Mouse (Mus musculus) embryonic facial prominence, embryonic 11.5 days (tissue): ENCODE measurements at regions not wholly inside any gene's neighbourhood (a gene's known extent, or its start where the extent isn't known, plus 50 kb on each side); places are given as distances from the start of the nearest gene placed in this dataset.

Source experiments
- ATAC-seq: fragments of 200-750 bp; cut with Nextera tagmentation; replicated peaks from 2 replicates; pipeline ENCODE4 v1.8.0; 2017; ENCODE audit warnings: low read depth; ENCODE audit not compliant: insufficient number of reproducible peaks, low FRiP score, low TSS enrichment
- DNase-seq: peaks from one replicate; pipeline ENCODE4 v3.0.0-alpha.2; 2015; ENCODE audit warnings: low spot score
- H3K27ac ChIP-seq: fragments of 300-500 bp; sonication (generic); replicated peaks from 2 replicates; pipeline ENCODE4 v1.5.1; 2014; ENCODE audit warnings: mild to moderate bottlenecking, low read depth, low read length, control low read depth
- H3K27me3 ChIP-seq: fragments of 300-500 bp; sonication (generic); 2 replicates; pipeline ENCODE4 v1.6.1; 2014; ENCODE audit warnings: mild to moderate bottlenecking, low read length, moderate library complexity, mixed read lengths; ENCODE audit not compliant: control insufficient read depth, insufficient read depth
- H3K36me3 ChIP-seq: fragments of 300-500 bp; sonication (generic); replicated peaks from 2 replicates; pipeline ENCODE4 v1.6.1; 2014; ENCODE audit warnings: low read depth, mild to moderate bottlenecking, low read length, moderate library complexity, mixed read lengths; ENCODE audit not compliant: control insufficient read depth, insufficient read depth
- H3K4me1 ChIP-seq: fragments of 300-500 bp; sonication (generic); 2 replicates; pipeline ENCODE4 v1.6.1; 2014; ENCODE audit warnings: low read length, mixed read lengths; ENCODE audit not compliant: control insufficient read depth, insufficient read depth
- H3K4me2 ChIP-seq: fragments of 300-500 bp; sonication (generic); 2 replicates; pipeline ENCODE4 v1.6.1; 2014; ENCODE audit warnings: low read depth, mild to moderate bottlenecking, control low read depth, low read length, moderate library complexity
- H3K4me3 ChIP-seq: fragments of 300-500 bp; sonication (generic); 2 replicates; pipeline ENCODE4 v1.5.1; 2014; ENCODE audit warnings: low read depth, low read length, control low read depth
- H3K9ac ChIP-seq: fragments of 300-500 bp; sonication (generic); replicated peaks from 2 replicates; pipeline ENCODE4 v1.6.1; 2014; ENCODE audit warnings: mild to moderate bottlenecking, control low read depth, low read length
- H3K9me3 ChIP-seq: fragments of 300-500 bp; sonication (generic); replicated peaks from 2 replicates; pipeline ENCODE4 v1.6.1; 2016; ENCODE audit warnings: mild to moderate bottlenecking, low read length, inconsistent platforms, mixed read lengths; ENCODE audit not compliant: control insufficient read depth
- WGBS: fragments of 180-500 bp; shearing (Covaris S2); extraction: QIAGEN DNeasy Blood & Tissue Kit; methylation state at CpG from one replicate; pipeline ENCODE4 v1.1.7; 2014; 5-methylcytosine and 5-hydroxymethylcytosine counted together

DNA sequence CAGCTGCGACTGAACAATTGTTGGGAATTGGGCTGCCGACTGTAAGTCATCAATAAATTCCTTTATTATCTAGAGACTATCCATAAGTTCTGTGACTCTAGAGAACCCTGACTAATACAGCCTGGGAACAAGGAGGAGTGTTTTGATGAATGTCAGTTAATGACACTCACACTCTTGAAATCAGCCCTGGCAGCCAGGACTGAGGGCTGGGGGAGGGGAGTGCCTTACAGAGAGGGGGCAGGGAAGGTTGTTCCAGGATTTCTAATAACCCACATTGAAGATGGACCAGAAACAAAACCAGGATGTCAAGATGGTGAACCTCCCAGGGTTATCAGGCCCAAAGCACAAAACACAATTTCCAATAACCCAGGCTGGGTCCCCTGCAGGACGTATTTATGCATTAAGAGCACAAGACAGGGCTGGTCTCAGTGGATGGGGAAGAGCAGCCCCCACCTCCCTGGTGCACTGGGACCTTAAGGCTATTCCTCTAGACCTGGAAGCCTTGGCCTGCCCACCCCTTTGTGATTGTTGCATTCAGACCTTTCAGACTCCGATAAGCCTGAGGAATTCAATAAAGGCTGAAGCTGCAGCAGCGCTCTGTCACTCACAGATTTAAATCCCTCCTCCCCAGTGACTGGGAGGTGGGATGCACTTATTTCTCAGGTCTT, 80.0 kb upstream of the Topaz1 start:
- Histone ChIP-seq H3K9me3 (no peaks in the 10 kb centered on the region), H3K27me3 (no peaks in the 10 kb centered on the region), H3K9ac (no peak overlapping the region), H3K4me2 (no peak overlapping the region), H3K4me1 (no peaks in the 10 kb centered on the region), H3K27ac (no peak overlapping the region), H3K4me3 (no peak overlapping the region), H3K36me3 (no peaks in the 10 kb centered on the region)
- 26% methylated on average over 3 of the region's 5 CpGs for WGBS
- peak; percentile 31 for DNase-seq
- 0 out of 2 replicates have a peak, but pooled peaks have one; percentile 62 for ATAC-seq

DNA sequence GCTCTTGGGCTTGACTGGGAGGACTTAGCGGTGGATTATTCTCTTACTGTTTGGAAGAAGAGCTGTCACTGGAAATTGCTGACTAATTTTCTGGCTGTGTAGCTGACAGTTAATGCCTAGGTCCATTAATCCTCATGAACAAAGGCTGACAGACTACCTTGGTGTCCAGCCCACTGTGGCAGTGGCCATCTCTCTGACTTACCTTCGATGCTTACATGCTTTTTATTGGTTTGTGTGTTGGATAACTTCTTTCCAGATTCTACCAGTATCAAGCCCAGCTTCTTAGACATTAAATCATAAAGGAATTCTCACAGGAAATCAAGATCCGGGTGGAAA, 79.5 kb upstream of the Topaz1 start:
- ATAC-seq, result no peak
- Histone ChIP-seq H3K9ac (no peak overlapping the region), H3K9me3 (no peaks in the 10 kb centered on the region), H3K4me3 (no peak overlapping the region), H3K27me3 (no peaks in the 10 kb centered on the region), H3K27ac (no peak overlapping the region), H3K4me2 (no peak overlapping the region), H3K4me1 (no peaks in the 10 kb centered on the region), H3K36me3 (no peaks in the 10 kb centered on the region)
- WGBS, result 69% methylated on average over 3 of the region's 3 CpGs
- no peak for DNase-seq

- no peaks in the 10 kb centered on the region for H3K4me1 ChIP-seq
- 86% methylated on average over 3 of the region's 3 CpGs for WGBS
- ATAC-seq (no peak), DNase-seq (no peak)
- H3K4me3 ChIP-seq, result no peak overlapping the region
- no peaks in the 10 kb centered on the region for H3K9me3 ChIP-seq
- no peaks in the 10 kb centered on the region for H3K27me3 ChIP-seq
- no peaks in the 10 kb centered on the region for H3K36me3 ChIP-seq
- no peak overlapping the region for H3K27ac ChIP-seq
- no peak overlapping the region for H3K9ac ChIP-seq
- H3K4me2 ChIP-seq, result no peak overlapping the region
Measured at GRCm38 (mm10) chr9:122673777-122674176, 73.4 kb upstream of the Topaz1 start.

DNA sequence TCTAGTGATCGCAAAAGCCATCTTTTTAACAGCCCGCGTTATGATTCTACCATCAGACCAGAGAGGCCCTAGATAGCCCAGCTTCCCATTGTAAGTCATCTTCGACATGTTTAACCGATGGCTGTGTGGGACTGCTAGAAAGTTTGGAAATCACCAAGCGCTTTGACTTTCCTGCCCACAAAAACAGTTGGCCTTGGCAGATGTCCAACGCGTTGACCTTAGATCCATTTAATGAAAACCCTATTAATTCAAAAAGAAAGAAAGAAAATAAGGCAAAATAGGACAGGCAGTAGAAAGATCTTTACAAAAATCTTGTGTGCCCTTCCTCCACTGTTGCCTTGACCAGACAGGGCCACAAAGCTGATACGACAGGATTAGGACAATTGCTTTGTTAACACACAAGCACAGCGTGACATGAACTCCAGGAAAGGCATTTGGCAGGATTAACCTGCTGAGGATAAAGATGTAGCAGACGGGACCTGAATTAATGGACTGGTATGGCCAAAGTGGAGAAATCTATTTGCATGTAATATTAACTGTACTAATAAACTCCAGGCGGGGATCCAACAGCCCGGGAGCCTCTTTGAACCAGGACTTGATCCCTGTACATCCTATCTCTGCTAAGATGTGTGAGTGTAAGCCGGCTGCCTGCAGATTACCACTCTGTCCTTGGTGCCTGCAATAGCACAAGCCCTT, 69.0 kb upstream of the Topaz1 start:
- Histone ChIP-seq H3K9me3 (no peaks in the 10 kb centered on the region), H3K4me3 (no peak overlapping the region), H3K4me2 (no peak overlapping the region), H3K27ac (no peak overlapping the region), H3K4me1 (no peaks in the 10 kb centered on the region), H3K36me3 (no peaks in the 10 kb centered on the region), H3K27me3 (no peaks in the 10 kb centered on the region), H3K9ac (no peak overlapping the region)
- WGBS, result 79% methylated on average over 14 of the region's 14 CpGs
- DNase-seq (no peak), ATAC-seq (no peak)

GRCm38 (mm10) chr9:122687170-122687569, 60.0 kb upstream of the Topaz1 start:
- H3K4me2 ChIP-seq, result no peak overlapping the region
- no peak for ATAC-seq
- H3K4me3 ChIP-seq, result no peak overlapping the region
- no peaks in the 10 kb centered on the region for H3K36me3 ChIP-seq
- H3K4me1 ChIP-seq, result no peaks in the 10 kb centered on the region
- no peak overlapping the region for H3K27ac ChIP-seq
- 17% methylated on average over 4 of the region's 4 CpGs for WGBS
- no peaks in the 10 kb centered on the region for H3K27me3 ChIP-seq
- H3K9ac ChIP-seq, result no peak overlapping the region
- peak; percentile 56 for DNase-seq
- no peaks in the 10 kb centered on the region for H3K9me3 ChIP-seq

GRCm38 (mm10) chr9:122691879-122692278, 55.3 kb upstream of the Topaz1 start:
- H3K27ac ChIP-seq, result no peak overlapping the region
- H3K36me3 ChIP-seq, result no peaks in the 10 kb centered on the region
- no peaks in the 10 kb centered on the region for H3K9me3 ChIP-seq
- H3K9ac ChIP-seq, result no peak overlapping the region
- 65% methylated on average over 6 of the region's 6 CpGs for WGBS
- ATAC-seq (no peak), DNase-seq (no peak)
- H3K4me1 ChIP-seq, result no peaks in the 10 kb centered on the region
- H3K4me3 ChIP-seq, result no peak overlapping the region
- no peak overlapping the region for H3K4me2 ChIP-seq
- H3K27me3 ChIP-seq, result no peaks in the 10 kb centered on the region

GRCm38 (mm10) chr9:122695724-122696123, 51.4 kb upstream of the Topaz1 start:
- Histone ChIP-seq H3K27ac (no peak overlapping the region), H3K4me2 (no peak overlapping the region), H3K36me3 (no peaks in the 10 kb centered on the region), H3K4me3 (no peak overlapping the region), H3K27me3 (no peaks in the 10 kb centered on the region), H3K9me3 (no peaks in the 10 kb centered on the region), H3K9ac (no peak overlapping the region), H3K4me1 (no peaks in the 10 kb centered on the region)
- ATAC-seq, result no peak
- 0% methylated on average over 1 of the region's 1 CpGs for WGBS
- peak; percentile 35 for DNase-seq
